Mouse (Mus musculus) right cerebral cortex, adult 2 months (tissue): Measurements from ENCODE around the gene Zbtb1.
A peak's percentile ranks its signal among the peaks of the same experiment; 100 is the strongest.

Experiments used
- DNase-seq, 2 experiments: peaks; one replicate each; pipeline ENCODE4 v3.0.0; 2021 to 2022; ENCODE audit warnings: low spot score in 2 of 2

The Zbtb1 gene

GRCm38 (mm10) chr12:76369206-76369977 is 674 bp upstream of the Zbtb1 start, which contains the start of gene Zbtb25:
Gene Zbtb25 (minus strand): TSS chr12:76369602.
- peak; percentile 78 to 87 for DNase-seq

GRCm38 (mm10) chr12:76370831-76371571 is 935 bp downstream of the Zbtb1 start:
- peak; percentile 59 to 70 for DNase-seq

- no peak for DNase-seq
These were observed 2.0 kb downstream of the Zbtb1 start for GRCm38 (mm10) chr12:76372046-76372445.

GRCm38 (mm10) chr12:76372881-76373818 is 3.1 kb downstream of the Zbtb1 start:
- DNase-seq = no peak

GRCm38 (mm10) chr12:76373991-76374390 is 3.9 kb downstream of the Zbtb1 start:
- DNase-seq = no peak

- no peak for DNase-seq
These were observed 4.8 kb downstream of the Zbtb1 start for GRCm38 (mm10) chr12:76374911-76375310.

GRCm38 (mm10) chr12:76375506-76375905 is 5.4 kb downstream of the Zbtb1 start:
- no peak for DNase-seq

GRCm38 (mm10) chr12:76376649-76377048 is 6.6 kb downstream of the Zbtb1 start:
- DNase-seq = no peak

- DNase-seq = no peak
These were observed 7.0 kb downstream of the Zbtb1 start for GRCm38 (mm10) chr12:76377059-76377458.

GRCm38 (mm10) chr12:76377726-76378125 is 7.7 kb downstream of the Zbtb1 start:
- DNase-seq = no peak

GRCm38 (mm10) chr12:76378556-76378955 is 8.5 kb downstream of the Zbtb1 start:
- no peak for DNase-seq

- no peak for DNase-seq
These were observed 10.1 kb downstream of the Zbtb1 start for GRCm38 (mm10) chr12:76380151-76380550.

GRCm38 (mm10) chr12:76385342-76385741 is 15.3 kb downstream of the Zbtb1 start:
- DNase-seq = no peak

GRCm38 (mm10) chr12:76388794-76389193 is 18.7 kb downstream of the Zbtb1 start:
- DNase-seq = no peak

- DNase-seq = no peak
These were observed 21.7 kb downstream of the Zbtb1 start for GRCm38 (mm10) chr12:76391595-76392271.

- no peak for DNase-seq
These were observed 22.9 kb downstream of the Zbtb1 start for GRCm38 (mm10) chr12:76392979-76393378.

- no peak for DNase-seq
These were observed 27.2 kb downstream of the Zbtb1 start for GRCm38 (mm10) chr12:76397281-76397680.

GRCm38 (mm10) chr12:76401674-76402073 is 31.6 kb downstream of the Zbtb1 start:
- DNase-seq = no peak

- DNase-seq = peak in 1 of 2 experiments; percentile 7
These were observed 33.2 kb downstream of the Zbtb1 start for GRCm38 (mm10) chr12:76402991-76403885.

- DNase-seq = peak; percentile 100
These were observed 33.9 kb downstream of the Zbtb1 start, which contains the start of gene Hspa2 for GRCm38 (mm10) chr12:76403886-76404537. Gene Hspa2 (plus strand): TSS chr12:76404176.
